Mouse (Mus musculus) lung, embryonic 14.5 days (tissue): ENCODE data around the gene Ckb. TPM values are rescaled to one million over a fixed set of nuclear protein-coding genes. Genes with fewer than 3 reads are reported as not detected.

Source experiments
- ATAC-seq: fragments of 200-750 bp; cut with Nextera tagmentation; 2 replicates; pipeline ENCODE4 v1.8.0; 2017; ENCODE audit warnings: mild to moderate bottlenecking, moderate TSS enrichment, moderate library complexity; ENCODE audit not compliant: insufficient read depth
- DNase-seq: peaks from one replicate; pipeline ENCODE4 v3.0.0-alpha.2; 2015
- H3K27ac ChIP-seq: fragments of 300-500 bp; sonication (generic); 2 replicates; pipeline ENCODE4 v1.5.1; 2014; ENCODE audit warnings: low read depth, mild to moderate bottlenecking, moderate library complexity
- H3K27me3 ChIP-seq: fragments of 300-500 bp; sonication (generic); 2 replicates; pipeline ENCODE4 v1.6.1; 2014; ENCODE audit warnings: low read length, control low read depth; ENCODE audit not compliant: insufficient read depth
- H3K36me3 ChIP-seq: fragments of 300-500 bp; sonication (generic); 2 replicates; pipeline ENCODE4 v1.6.1; 2014; ENCODE audit warnings: control low read depth; ENCODE audit not compliant: insufficient read depth
- H3K4me1 ChIP-seq: fragments of 300-500 bp; sonication (generic); 2 replicates; pipeline ENCODE4 v1.6.1; 2014; ENCODE audit warnings: antibody characterized with exemption, control low read depth; ENCODE audit not compliant: insufficient read depth
- H3K4me2 ChIP-seq: fragments of 300-500 bp; sonication (generic); 2 replicates; pipeline ENCODE4 v1.6.1; 2014; ENCODE audit warnings: mild to moderate bottlenecking
- H3K4me3 ChIP-seq: fragments of 300-500 bp; sonication (generic); 2 replicates; pipeline ENCODE4 v1.5.1; 2014; ENCODE audit warnings: low read depth, low read length
- H3K9ac ChIP-seq: fragments of 300-500 bp; sonication (generic); 2 replicates; pipeline ENCODE4 v1.6.1; 2014
- H3K9me3 ChIP-seq: fragments of 300-500 bp; sonication (generic); 2 replicates; pipeline ENCODE4 v1.6.1; 2016; ENCODE audit warnings: low read depth, low read length, control low read depth
- CTCF ChIP-seq: IDR thresholded peaks from 2 replicates; pipeline ENCODE4 v1.5.1; 2016; ENCODE audit warnings: antibody characterized with exemption, low read depth
- WGBS: fragments of 180-500 bp; shearing (Covaris S2); extraction: QIAGEN DNeasy Blood & Tissue Kit; methylation state at CpG from one replicate; pipeline ENCODE4 v1.1.7; 2014; 5-methylcytosine and 5-hydroxymethylcytosine counted together
- polyA plus RNA-seq: library from polyadenylated mRNA; unstranded; fragments of >200 nt; fragmentation: Nextera tagmentation; extraction: Ambion mirVana; gene quantifications from 2 replicates; pipeline ENCODE4 v1.2.1, GENCODE M21; 2014

The Ckb gene
- polyA plus RNA-seq, 1 experiment from 2014 or later, result 217 TPM

DNA sequence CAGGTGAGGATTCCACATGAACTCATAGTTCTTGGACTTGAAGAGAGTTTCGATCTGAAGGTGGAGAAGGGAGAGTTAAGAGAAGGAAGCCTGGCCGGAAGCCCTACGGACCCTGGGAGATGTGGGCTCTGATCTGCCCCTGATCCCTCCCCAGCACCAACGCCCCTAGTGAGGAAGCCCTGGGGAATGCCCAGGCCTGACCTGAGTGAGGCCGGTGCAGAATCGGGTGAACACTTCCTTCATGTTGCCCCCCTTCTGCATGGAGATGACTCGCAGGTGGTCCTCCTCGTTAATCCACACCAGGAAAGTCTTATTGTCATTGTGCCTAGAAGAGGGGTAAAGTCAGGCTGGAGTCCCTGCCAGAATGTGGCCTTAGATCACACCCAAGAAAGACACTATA lies 2.2 kb downstream of the Ckb start:
- DNase-seq (no peak), ATAC-seq (no peak)
- peaks cover 14% of the 10 kb centered on the region for H3K4me1 ChIP-seq
- no peaks in the 10 kb centered on the region for H3K36me3 ChIP-seq
- peak overlapping the region; percentile 97 for H3K4me2 ChIP-seq
- no peaks in the 10 kb centered on the region for H3K9me3 ChIP-seq
- H3K9ac ChIP-seq, result no peak overlapping the region; the same call in 1 of the 2 replicates
- H3K27ac ChIP-seq, result no peak overlapping the region
- TF ChIP-seq CTCF, result no peak
- 48% methylated on average over 8 of the region's 8 CpGs for WGBS
- peaks cover 40% of the 10 kb centered on the region for H3K27me3 ChIP-seq
- H3K4me3 ChIP-seq, result peak overlapping the region; percentile 56; the same call in 1 of the 2 replicates

GRCm38 (mm10) chr12:111669000-111669788 lies 2.9 kb downstream of the Ckb start:
- ATAC-seq, result no peak
- Histone ChIP-seq H3K9me3 (no peaks in the 10 kb centered on the region), H3K4me3 (0 out of 2 replicates have a peak overlapping the region, but pooled peaks have one; percentile 56), H3K4me2 (peak overlapping the region; percentile 97), H3K27ac (peak overlapping the region; percentile 61), H3K27me3 (peaks cover 39% of the 10 kb centered on the region), H3K4me1 (peaks cover 21% of the 10 kb centered on the region), H3K36me3 (no peaks in the 10 kb centered on the region), H3K9ac (peak overlapping the region; percentile 30)
- TF ChIP-seq CTCF, result no peak
- 49% methylated on average over 23 of the region's 23 CpGs for WGBS
- peak; percentile 57 for DNase-seq

DNA sequence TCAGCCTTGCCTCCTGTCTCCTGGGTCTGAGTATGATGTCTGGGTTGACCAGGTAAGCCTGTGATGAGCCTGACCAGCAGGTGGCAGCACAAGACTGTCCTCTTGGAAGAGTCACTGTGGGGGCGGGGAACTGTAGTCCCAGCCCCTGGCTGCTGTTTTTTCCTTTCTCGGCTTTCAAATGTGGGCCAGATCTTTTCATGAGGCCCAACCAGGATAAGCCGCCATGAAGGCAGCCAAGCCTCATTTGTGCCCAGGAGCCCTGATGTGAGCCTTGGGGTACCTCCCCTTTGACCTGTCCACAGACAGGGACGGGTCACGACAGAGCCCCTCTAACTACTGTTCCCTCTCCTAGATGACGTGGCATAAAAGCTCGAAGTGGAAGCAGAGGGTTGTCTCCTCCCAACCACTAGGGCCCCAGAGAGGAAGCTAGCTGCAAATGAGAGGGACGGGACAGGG lies 3.7 kb downstream of the Ckb start:
- H3K4me2 ChIP-seq, result peak overlapping the region; percentile 97
- no peaks in the 10 kb centered on the region for H3K9me3 ChIP-seq
- TF ChIP-seq CTCF, result peak; percentile 98
- H3K36me3 ChIP-seq, result no peaks in the 10 kb centered on the region
- H3K4me3 ChIP-seq, result 0 out of 2 replicates have a peak overlapping the region, but pooled peaks have one; percentile 5
- ATAC-seq (peak; percentile 28), DNase-seq (peak; percentile 99)
- H3K4me1 ChIP-seq, result peaks cover 28% of the 10 kb centered on the region
- peak overlapping the region; percentile 30 for H3K9ac ChIP-seq
- peak overlapping the region; percentile 61 for H3K27ac ChIP-seq
- 0% methylated on average over 8 of the region's 8 CpGs for WGBS
- peaks cover 34% of the 10 kb centered on the region for H3K27me3 ChIP-seq

DNA sequence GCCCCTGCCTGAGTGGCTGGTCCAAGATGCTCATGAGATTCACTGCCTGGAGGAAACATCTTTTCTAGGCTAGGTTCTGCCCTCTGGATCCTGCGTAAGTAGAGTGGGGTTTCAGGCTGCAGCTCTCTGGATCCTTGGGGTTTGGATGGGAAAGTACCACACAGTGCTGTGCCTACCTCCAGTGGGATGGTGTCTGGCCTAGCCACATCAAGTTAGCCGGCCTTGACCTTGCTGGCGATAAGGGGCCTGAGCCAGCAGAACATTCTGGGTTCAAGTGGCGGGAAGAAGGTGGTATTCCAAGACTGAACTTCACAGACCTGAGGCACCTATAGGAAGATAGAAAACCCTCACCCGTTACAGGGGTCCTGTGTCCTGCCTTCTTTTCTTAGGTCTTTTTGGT lies 4.7 kb downstream of the Ckb start:
- Histone ChIP-seq H3K4me3 (no peak overlapping the region), H3K4me1 (peaks cover 26% of the 10 kb centered on the region), H3K9me3 (no peaks in the 10 kb centered on the region), H3K36me3 (no peaks in the 10 kb centered on the region), H3K4me2 (no peak overlapping the region), H3K27ac (no peak overlapping the region), H3K9ac (no peak overlapping the region), H3K27me3 (peaks cover 23% of the 10 kb centered on the region)
- DNase-seq, result no peak
- WGBS, result 88% methylated on average over 5 of the region's 5 CpGs
- no peak for ATAC-seq
- no peak for TF ChIP-seq CTCF

GRCm38 (mm10) chr12:111666380-111666779 lies 5.8 kb downstream of the Ckb start:
- peaks cover 15% of the 10 kb centered on the region for H3K27me3 ChIP-seq
- peaks cover 8% of the 10 kb centered on the region; the same call in 1 of the 2 replicates for H3K36me3 ChIP-seq
- peaks cover 23% of the 10 kb centered on the region for H3K4me1 ChIP-seq
- DNase-seq (no peak), ATAC-seq (no peak)
- TF ChIP-seq CTCF, result no peak
- no peak overlapping the region for H3K9ac ChIP-seq
- H3K27ac ChIP-seq, result no peak overlapping the region
- no peaks in the 10 kb centered on the region for H3K9me3 ChIP-seq
- WGBS, result 72% methylated on average over 13 of the region's 13 CpGs
- H3K4me3 ChIP-seq, result no peak overlapping the region
- H3K4me2 ChIP-seq, result no peak overlapping the region

DNA sequence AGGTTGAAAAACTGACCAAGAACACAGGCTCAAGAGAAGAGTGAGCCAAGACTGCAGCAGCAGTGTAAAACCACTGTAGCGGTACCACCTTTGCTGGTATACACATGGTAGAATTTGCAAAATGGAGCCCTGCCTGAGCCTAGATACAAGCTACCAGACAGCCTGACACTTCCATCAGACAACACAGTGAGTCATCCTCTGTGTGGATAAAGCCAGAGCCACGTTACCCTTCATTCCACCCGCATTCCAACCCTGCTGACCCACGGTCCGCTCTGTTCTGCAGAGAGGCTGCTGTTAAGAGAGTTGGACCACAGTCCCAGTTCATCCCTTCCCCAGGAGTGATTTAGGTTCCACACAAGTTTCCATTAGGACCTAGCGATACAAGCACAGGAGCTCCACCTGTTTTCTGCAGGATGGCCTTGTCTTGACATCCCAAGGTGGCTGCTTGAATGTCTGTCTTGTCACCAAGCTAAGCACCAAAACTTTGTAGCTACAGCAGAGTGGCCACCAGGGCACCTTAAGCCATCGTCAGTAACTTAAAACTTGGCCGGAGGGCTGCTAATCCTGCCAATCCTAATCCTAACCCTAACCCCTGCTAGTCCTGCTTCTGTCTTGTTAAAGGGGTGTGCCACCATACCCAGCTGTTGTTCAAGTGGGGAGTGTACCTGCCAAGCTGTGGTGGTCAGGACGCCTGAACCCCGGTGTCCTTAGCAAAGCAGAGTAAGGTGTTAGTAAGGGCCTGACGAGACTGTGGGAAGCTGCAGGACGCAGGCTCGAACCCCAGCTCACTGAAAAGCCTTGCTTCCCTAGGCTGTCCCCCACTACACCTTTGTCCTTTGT lies 6.9 kb downstream of the Ckb start:
- peaks cover 12% of the 10 kb centered on the region; the same call in 1 of the 2 replicates for H3K36me3 ChIP-seq
- TF ChIP-seq CTCF, result no peak
- no peak overlapping the region for H3K9ac ChIP-seq
- 66% methylated on average over 13 of the region's 13 CpGs for WGBS
- H3K9me3 ChIP-seq, result no peaks in the 10 kb centered on the region
- DNase-seq (no peak), ATAC-seq (no peak)
- no peak overlapping the region; the same call in 1 of the 2 replicates for H3K27ac ChIP-seq
- H3K27me3 ChIP-seq, result peaks cover 4% of the 10 kb centered on the region
- peaks cover 23% of the 10 kb centered on the region for H3K4me1 ChIP-seq
- no peak overlapping the region for H3K4me3 ChIP-seq
- H3K4me2 ChIP-seq, result no peak overlapping the region

DNA sequence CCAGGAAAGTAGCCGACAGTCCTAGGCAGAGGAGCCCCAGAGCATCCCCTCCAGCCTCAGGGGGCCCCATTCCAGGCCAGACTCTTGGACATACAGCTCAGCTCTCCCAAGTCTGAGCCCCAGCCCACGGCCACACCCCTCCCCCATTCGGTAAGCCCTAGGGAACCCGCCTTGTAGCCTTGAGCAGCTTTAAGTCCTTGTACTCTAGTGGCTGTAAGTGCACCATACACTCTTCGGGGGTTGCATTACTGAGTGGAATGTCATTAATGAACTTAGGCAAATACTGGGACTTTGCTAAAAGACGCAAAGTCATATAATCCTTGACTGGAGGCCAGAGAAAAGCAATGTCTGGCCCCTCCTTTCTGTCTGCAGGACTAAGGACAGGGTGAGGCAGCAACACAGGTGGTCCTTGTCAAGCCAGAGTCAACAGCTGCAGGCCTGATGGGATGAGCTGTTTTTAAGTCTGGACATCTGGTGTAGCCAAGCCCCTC lies 7.9 kb downstream of the Ckb start:
- peaks cover 21% of the 10 kb centered on the region; the same call in 1 of the 2 replicates for H3K36me3 ChIP-seq
- ATAC-seq (peak; percentile 88), DNase-seq (peak; percentile 89)
- peak overlapping the region; percentile 29 for H3K4me2 ChIP-seq
- H3K4me1 ChIP-seq, result peaks cover 23% of the 10 kb centered on the region
- no peaks in the 10 kb centered on the region for H3K9me3 ChIP-seq
- H3K27ac ChIP-seq, result peak overlapping the region; percentile 81
- no peaks in the 10 kb centered on the region for H3K27me3 ChIP-seq
- 10% methylated on average over 6 of the region's 6 CpGs for WGBS
- no peak overlapping the region for H3K4me3 ChIP-seq
- no peak overlapping the region for H3K9ac ChIP-seq
- TF ChIP-seq CTCF, result peak; percentile 48
